Mouse (Mus musculus): ENCODE measurements around the gene 1700028K03Rik. TPM values are rescaled to one million over a fixed set of nuclear protein-coding genes. Genes with fewer than 3 reads are reported as not detected.

1700028K03Rik gene
- polyA plus RNA-seq, 1 experiment from 2014 or later = 0.08 TPM

GRCm38 (mm10) chr5:107500741-107501140 is 33.8 kb upstream of the 1700028K03Rik start:
- no peaks in the 10 kb centered on the region for H3K9me3 ChIP-seq (ENCODE audit: control insufficient read depth, low read length)
- no peaks in the 10 kb centered on the region for H3K27me3 ChIP-seq (ENCODE audit: control insufficient read depth, insufficient read depth, low read depth, low read length)
- WGBS = 65% methylated on average over 1 of the region's 1 CpGs
- no peaks in the 10 kb centered on the region for H3K4me1 ChIP-seq (replicated peaks; ENCODE audit: control insufficient read depth, insufficient read depth, low read length)
- H3K9ac ChIP-seq (ENCODE audit: low read length) = no peak overlapping the region
- no peak overlapping the region for H3K27ac ChIP-seq (ENCODE audit: low read length)
- H3K4me2 ChIP-seq (ENCODE audit: low read depth, low read length) = no peak overlapping the region
- no peak for ATAC-seq (ENCODE audit: low read depth)
- H3K4me3 ChIP-seq (ENCODE audit: low read length) = no peak overlapping the region
- no peaks in the 10 kb centered on the region for H3K36me3 ChIP-seq (ENCODE audit: control insufficient read depth, insufficient read depth, low read length)

- Histone ChIP-seq H3K27me3 (ENCODE audit: control insufficient read depth, insufficient read depth, low read depth, low read length) (no peaks in the 10 kb centered on the region), H3K9me3 (ENCODE audit: control insufficient read depth, low read length) (no peaks in the 10 kb centered on the region), H3K36me3 (ENCODE audit: control insufficient read depth, insufficient read depth, low read length) (0 out of 2 replicates have a peak, but pooled peaks cover 2% of the 10 kb centered on the region), H3K4me3 (ENCODE audit: low read length) (no peak within 1 kb of the TSS), H3K4me2 (ENCODE audit: low read depth, low read length) (no peak within 1 kb of the TSS), H3K4me1 (replicated peaks; ENCODE audit: control insufficient read depth, insufficient read depth, low read length) (no peaks in the 10 kb centered on the region), H3K9ac (ENCODE audit: low read length) (no peak within 1 kb of the TSS), H3K27ac (ENCODE audit: low read length) (no peak within 1 kb of the TSS)
- ATAC-seq (ENCODE audit: low read depth) = no peak
- 64% methylated on average over 4 of the region's 4 CpGs for WGBS
Measured at GRCm38 (mm10) chr5:107507321-107507720, 27.2 kb upstream of the 1700028K03Rik start, which contains the start of gene Gm42669. TSS of gene Gm42669 (plus strand) at chr5:107507621.

GRCm38 (mm10) chr5:107510503-107510902 is 24.0 kb upstream of the 1700028K03Rik start:
- ATAC-seq (ENCODE audit: low read depth) = no peak
- WGBS = 80% methylated on average over 10 of the region's 10 CpGs
- Histone ChIP-seq H3K4me3 (ENCODE audit: low read length) (no peak overlapping the region), H3K9ac (ENCODE audit: low read length) (no peak overlapping the region), H3K4me1 (replicated peaks; ENCODE audit: control insufficient read depth, insufficient read depth, low read length) (0 out of 2 replicates have a peak, but pooled peaks cover 2% of the 10 kb centered on the region), H3K9me3 (ENCODE audit: control insufficient read depth, low read length) (no peaks in the 10 kb centered on the region), H3K27me3 (ENCODE audit: control insufficient read depth, insufficient read depth, low read depth, low read length) (no peaks in the 10 kb centered on the region), H3K36me3 (ENCODE audit: control insufficient read depth, insufficient read depth, low read length) (0 out of 2 replicates have a peak, but pooled peaks cover 2% of the 10 kb centered on the region), H3K27ac (ENCODE audit: low read length) (no peak overlapping the region), H3K4me2 (ENCODE audit: low read depth, low read length) (no peak overlapping the region)

DNA sequence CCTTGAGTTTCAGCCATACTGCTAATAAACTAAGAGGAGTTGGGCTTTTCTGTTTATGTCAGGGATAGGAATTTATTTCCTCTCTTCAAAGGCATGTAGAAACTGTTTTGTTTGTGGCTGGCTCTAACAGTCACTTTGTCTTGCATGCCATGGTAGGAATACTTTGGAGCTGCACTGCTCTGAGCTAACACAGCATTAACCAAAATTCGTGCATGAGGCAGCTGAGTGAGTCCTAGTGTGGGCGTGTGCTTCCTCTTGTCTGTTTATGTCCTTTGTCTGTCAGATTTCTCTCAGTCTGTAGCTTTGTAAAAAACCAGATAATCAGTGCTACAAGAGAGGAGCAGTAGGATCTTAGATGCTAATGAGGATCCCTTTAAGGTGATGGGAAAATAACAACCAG is 23.2 kb upstream of the 1700028K03Rik start:
- H3K27me3 ChIP-seq (ENCODE audit: control insufficient read depth, insufficient read depth, low read depth, low read length) = no peaks in the 10 kb centered on the region
- 0 out of 2 replicates have a peak, but pooled peaks cover 2% of the 10 kb centered on the region for H3K4me1 ChIP-seq (replicated peaks; ENCODE audit: control insufficient read depth, insufficient read depth, low read length)
- ATAC-seq (ENCODE audit: low read depth) = no peak; the same call in 1 of the 2 replicates
- H3K9ac ChIP-seq (ENCODE audit: low read length) = no peak overlapping the region
- H3K36me3 ChIP-seq (ENCODE audit: control insufficient read depth, insufficient read depth, low read length) = 0 out of 2 replicates have a peak, but pooled peaks cover 2% of the 10 kb centered on the region
- WGBS = 29% methylated on average over 2 of the region's 2 CpGs
- no peaks in the 10 kb centered on the region for H3K9me3 ChIP-seq (ENCODE audit: control insufficient read depth, low read length)
- H3K4me3 ChIP-seq (ENCODE audit: low read length) = no peak overlapping the region
- no peak overlapping the region for H3K4me2 ChIP-seq (ENCODE audit: low read depth, low read length)
- H3K27ac ChIP-seq (ENCODE audit: low read length) = no peak overlapping the region

DNA sequence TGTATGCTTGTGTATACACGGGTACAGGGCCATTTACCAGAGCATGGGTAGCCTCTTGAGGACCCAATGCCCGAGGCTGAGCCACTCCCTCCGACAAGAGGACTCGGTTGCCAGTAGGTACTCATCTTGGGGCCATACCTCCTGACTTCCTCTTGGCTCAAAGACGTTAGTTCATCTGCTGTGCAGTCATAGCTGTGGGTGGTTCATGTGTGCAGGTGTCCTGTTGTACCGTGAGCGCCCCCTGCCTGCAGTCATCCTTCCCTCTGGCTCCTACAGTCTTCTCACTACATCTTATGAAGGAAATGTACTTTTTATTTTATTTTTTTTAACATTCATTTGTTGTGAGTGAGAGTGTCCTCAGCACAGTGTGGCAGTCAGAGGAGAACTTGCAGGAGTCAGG is 20.9 kb upstream of the 1700028K03Rik start:
- H3K4me1 ChIP-seq (replicated peaks; ENCODE audit: control insufficient read depth, insufficient read depth, low read length) = 0 out of 2 replicates have a peak, but pooled peaks cover 2% of the 10 kb centered on the region
- H3K27ac ChIP-seq (ENCODE audit: low read length) = no peak overlapping the region
- no peaks in the 10 kb centered on the region for H3K27me3 ChIP-seq (ENCODE audit: control insufficient read depth, insufficient read depth, low read depth, low read length)
- H3K36me3 ChIP-seq (ENCODE audit: control insufficient read depth, insufficient read depth, low read length) = no peaks in the 10 kb centered on the region
- WGBS = 45% methylated on average over 7 of the region's 7 CpGs
- no peak overlapping the region for H3K4me2 ChIP-seq (ENCODE audit: low read depth, low read length)
- no peak overlapping the region for H3K4me3 ChIP-seq (ENCODE audit: low read length)
- peak; percentile 36; the same call in 1 of the 2 replicates for ATAC-seq (ENCODE audit: low read depth)
- H3K9ac ChIP-seq (ENCODE audit: low read length) = no peak overlapping the region
- H3K9me3 ChIP-seq (ENCODE audit: control insufficient read depth, low read length) = no peaks in the 10 kb centered on the region

GRCm38 (mm10) chr5:107515453-107515852 is 19.1 kb upstream of the 1700028K03Rik start:
- Histone ChIP-seq H3K4me1 (replicated peaks; ENCODE audit: control insufficient read depth, insufficient read depth, low read length) (0 out of 2 replicates have a peak, but pooled peaks cover 2% of the 10 kb centered on the region), H3K9ac (ENCODE audit: low read length) (no peak overlapping the region), H3K4me2 (ENCODE audit: low read depth, low read length) (no peak overlapping the region), H3K9me3 (ENCODE audit: control insufficient read depth, low read length) (no peaks in the 10 kb centered on the region), H3K27me3 (ENCODE audit: control insufficient read depth, insufficient read depth, low read depth, low read length) (no peaks in the 10 kb centered on the region), H3K36me3 (ENCODE audit: control insufficient read depth, insufficient read depth, low read length) (no peaks in the 10 kb centered on the region), H3K4me3 (ENCODE audit: low read length) (no peak overlapping the region), H3K27ac (ENCODE audit: low read length) (no peak overlapping the region)
- 86% methylated on average over 3 of the region's 3 CpGs for WGBS
- no peak for ATAC-seq (ENCODE audit: low read depth)

GRCm38 (mm10) chr5:107516087-107516486 is 18.4 kb upstream of the 1700028K03Rik start:
- no peaks in the 10 kb centered on the region for H3K27me3 ChIP-seq (ENCODE audit: control insufficient read depth, insufficient read depth, low read depth, low read length)
- no peaks in the 10 kb centered on the region for H3K36me3 ChIP-seq (ENCODE audit: control insufficient read depth, insufficient read depth, low read length)
- H3K4me2 ChIP-seq (ENCODE audit: low read depth, low read length) = no peak overlapping the region
- WGBS = 94% methylated on average over 1 of the region's 1 CpGs
- H3K27ac ChIP-seq (ENCODE audit: low read length) = no peak overlapping the region
- H3K4me3 ChIP-seq (ENCODE audit: low read length) = no peak overlapping the region
- H3K9ac ChIP-seq (ENCODE audit: low read length) = no peak overlapping the region
- ATAC-seq (ENCODE audit: low read depth) = no peak
- 0 out of 2 replicates have a peak, but pooled peaks cover 2% of the 10 kb centered on the region for H3K4me1 ChIP-seq (replicated peaks; ENCODE audit: control insufficient read depth, insufficient read depth, low read length)
- H3K9me3 ChIP-seq (ENCODE audit: control insufficient read depth, low read length) = no peaks in the 10 kb centered on the region

DNA sequence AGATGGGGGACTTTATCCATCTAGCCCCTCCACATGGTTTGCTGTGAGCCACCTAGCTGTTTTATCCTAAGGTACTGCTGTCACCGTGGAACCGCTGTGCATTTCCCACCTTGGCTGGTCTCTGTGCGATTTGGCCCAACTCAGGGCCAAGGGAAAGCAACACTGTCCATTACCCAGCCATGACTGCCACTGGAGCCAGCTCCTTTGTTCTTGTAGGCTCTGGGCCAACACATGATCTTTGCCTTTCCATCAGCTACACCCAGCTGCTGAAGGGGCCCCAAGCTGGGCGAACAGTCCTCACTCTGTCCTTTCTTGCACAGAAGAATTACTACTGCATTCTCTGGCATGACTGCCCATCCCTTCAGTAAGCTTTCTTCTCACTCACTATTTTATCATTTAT is 15.9 kb upstream of the 1700028K03Rik start:
- no peaks in the 10 kb centered on the region for H3K9me3 ChIP-seq (ENCODE audit: control insufficient read depth, low read length)
- 76% methylated on average over 4 of the region's 4 CpGs for WGBS
- H3K4me2 ChIP-seq (ENCODE audit: low read depth, low read length) = no peak overlapping the region
- ATAC-seq (ENCODE audit: low read depth) = no peak
- H3K27me3 ChIP-seq (ENCODE audit: control insufficient read depth, insufficient read depth, low read depth, low read length) = no peaks in the 10 kb centered on the region
- no peak overlapping the region for H3K9ac ChIP-seq (ENCODE audit: low read length)
- H3K4me1 ChIP-seq (replicated peaks; ENCODE audit: control insufficient read depth, insufficient read depth, low read length) = no peaks in the 10 kb centered on the region
- H3K4me3 ChIP-seq (ENCODE audit: low read length) = no peak overlapping the region
- H3K27ac ChIP-seq (ENCODE audit: low read length) = no peak overlapping the region
- no peaks in the 10 kb centered on the region for H3K36me3 ChIP-seq (ENCODE audit: control insufficient read depth, insufficient read depth, low read length)

DNA sequence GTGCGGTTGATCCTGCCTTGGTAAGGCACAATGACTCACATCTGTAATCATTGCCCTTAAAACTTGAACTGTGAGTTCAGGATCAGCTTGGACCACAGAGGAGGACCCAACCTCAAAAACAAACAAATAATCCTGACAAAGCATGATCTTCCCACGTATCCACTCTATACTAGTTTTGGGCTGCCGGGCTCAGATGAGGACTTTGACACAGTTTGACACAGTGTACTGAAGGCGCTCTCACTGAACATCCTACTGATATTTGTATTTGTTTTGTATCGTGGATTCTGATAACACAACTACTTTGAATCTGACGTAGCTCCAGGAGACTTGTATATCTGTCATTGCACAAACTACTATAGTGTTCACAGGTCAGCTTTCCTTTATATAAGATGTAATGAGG is 13.1 kb upstream of the 1700028K03Rik start:
- H3K4me1 ChIP-seq (replicated peaks; ENCODE audit: control insufficient read depth, insufficient read depth, low read length) = no peaks in the 10 kb centered on the region
- H3K9ac ChIP-seq (ENCODE audit: low read length) = no peak overlapping the region
- no peak for ATAC-seq (ENCODE audit: low read depth)
- H3K9me3 ChIP-seq (ENCODE audit: control insufficient read depth, low read length) = no peaks in the 10 kb centered on the region
- WGBS = 73% methylated on average over 6 of the region's 6 CpGs
- H3K36me3 ChIP-seq (ENCODE audit: control insufficient read depth, insufficient read depth, low read length) = no peaks in the 10 kb centered on the region
- H3K4me3 ChIP-seq (ENCODE audit: low read length) = no peak overlapping the region
- no peaks in the 10 kb centered on the region for H3K27me3 ChIP-seq (ENCODE audit: control insufficient read depth, insufficient read depth, low read depth, low read length)
- no peak overlapping the region for H3K27ac ChIP-seq (ENCODE audit: low read length)
- no peak overlapping the region for H3K4me2 ChIP-seq (ENCODE audit: low read depth, low read length)

DNA sequence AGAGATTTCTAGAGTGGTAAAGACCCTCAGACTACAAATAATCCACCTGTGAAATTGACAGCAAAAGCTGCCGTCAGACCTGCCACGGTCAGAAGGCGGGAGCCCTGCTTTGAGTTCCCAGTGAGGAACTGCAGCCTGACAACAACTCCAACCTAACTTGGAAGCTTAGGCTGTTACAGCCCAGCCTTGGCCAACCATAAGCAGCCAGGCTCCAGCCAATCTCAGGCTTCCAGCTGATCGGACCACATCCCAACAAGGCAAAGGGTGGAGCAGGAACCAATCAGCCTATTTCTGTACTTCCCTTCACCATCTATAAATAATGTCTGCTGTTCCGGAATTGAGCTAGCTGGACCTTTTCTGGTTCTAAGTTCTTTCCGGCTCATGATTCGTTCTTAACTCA is 12.6 kb upstream of the 1700028K03Rik start:
- WGBS = 61% methylated on average over 7 of the region's 7 CpGs
- no peak overlapping the region for H3K4me3 ChIP-seq (ENCODE audit: low read length)
- H3K4me1 ChIP-seq (replicated peaks; ENCODE audit: control insufficient read depth, insufficient read depth, low read length) = no peaks in the 10 kb centered on the region
- no peaks in the 10 kb centered on the region for H3K27me3 ChIP-seq (ENCODE audit: control insufficient read depth, insufficient read depth, low read depth, low read length)
- no peaks in the 10 kb centered on the region for H3K9me3 ChIP-seq (ENCODE audit: control insufficient read depth, low read length)
- no peak overlapping the region for H3K9ac ChIP-seq (ENCODE audit: low read length)
- H3K27ac ChIP-seq (ENCODE audit: low read length) = no peak overlapping the region
- H3K36me3 ChIP-seq (ENCODE audit: control insufficient read depth, insufficient read depth, low read length) = no peaks in the 10 kb centered on the region
- H3K4me2 ChIP-seq (ENCODE audit: low read depth, low read length) = no peak overlapping the region
- ATAC-seq (ENCODE audit: low read depth) = no peak
